Mouse (Mus musculus) myocyte (in vitro differentiated cells): ENCODE results near the gene Ndc1. TPM values are rescaled to one million over a fixed set of nuclear protein-coding genes. Genes with fewer than 3 reads are reported as not detected.

Experiments used
- H3K27me3 ChIP-seq: one replicate; pipeline ENCODE4 v1.6.1; 2011; ENCODE audit not compliant: control insufficient read depth, insufficient read depth, insufficient read length
- H3K36me3 ChIP-seq: one replicate; pipeline ENCODE4 v1.6.1; 2011; ENCODE audit not compliant: control insufficient read depth, insufficient read depth
- H3K4me2 ChIP-seq: one replicate; pipeline ENCODE4 v1.6.1; 2011; ENCODE audit warnings: low read depth, control low read depth
- H3K4me3 ChIP-seq: one replicate; pipeline ENCODE4 v1.5.1; 2011; ENCODE audit warnings: mild to moderate bottlenecking, control low read depth, moderate library complexity
- H3K79me2 ChIP-seq: one replicate; pipeline ENCODE4 v1.6.1; 2011; ENCODE audit not compliant: control insufficient read depth, insufficient read depth
- H3ac ChIP-seq: one replicate; pipeline ENCODE4 v1.6.1; 2011; ENCODE audit not compliant: control insufficient read depth, insufficient read length
- CEBPB ChIP-seq: IDR thresholded peaks from 2 replicates; pipeline ENCODE4 v1.6.1; 2011; ENCODE audit warnings: mild to moderate bottlenecking, moderate library complexity; ENCODE audit not compliant: poor library complexity, insufficient read depth, severe bottlenecking
- E2F4 ChIP-seq: IDR thresholded peaks from one replicate; pipeline ENCODE4 v1.6.1; 2011; ENCODE audit warnings: mild to moderate bottlenecking, control low read depth, moderate library complexity; ENCODE audit not compliant: insufficient read depth
- MAX ChIP-seq: IDR thresholded peaks from one replicate; pipeline ENCODE4 v1.6.1; 2011; ENCODE audit warnings: low read depth, mild to moderate bottlenecking, control low read depth
- MYOD1 ChIP-seq, 3 experiments: IDR thresholded peaks; one replicate each; pipeline ENCODE4 v1.6.1; 2011; ENCODE audit warnings: control low read depth in 2 of 3, low read depth in 2 of 3, mild to moderate bottlenecking in 2 of 3, moderate library complexity in 1 of 3; ENCODE audit not compliant: insufficient read length in 2 of 3, control insufficient read depth in 1 of 3
- MYOG ChIP-seq, 3 experiments: IDR thresholded peaks; one replicate each; pipeline ENCODE4 v1.6.1; 2011; ENCODE audit warnings: control low read depth in 2 of 3, low read depth in 2 of 3, mild to moderate bottlenecking in 2 of 3; ENCODE audit not compliant: insufficient read length in 2 of 3, control insufficient read depth in 1 of 3, insufficient read depth in 1 of 3
- POLR2A ChIP-seq: IDR thresholded peaks from one replicate; pipeline ENCODE4 v1.6.1; 2011; ENCODE audit warnings: low read depth, mild to moderate bottlenecking, control low read depth, moderate library complexity; ENCODE audit not compliant: insufficient read length
- POLR2AphosphoS2 ChIP-seq: IDR thresholded peaks from one replicate; pipeline ENCODE4 v1.6.1; 2011; ENCODE audit warnings: low read depth, control low read depth; ENCODE audit not compliant: insufficient read length
- REST ChIP-seq: IDR thresholded peaks from one replicate; pipeline ENCODE4 v1.6.1; 2011; ENCODE audit warnings: mild to moderate bottlenecking, control low read depth, moderate library complexity; ENCODE audit not compliant: insufficient read depth, insufficient read length
- SRF ChIP-seq: IDR thresholded peaks from one replicate; pipeline ENCODE4 v1.6.1; 2011; ENCODE audit warnings: low read depth; ENCODE audit not compliant: control insufficient read depth, insufficient read length
- TCF12 ChIP-seq: IDR thresholded peaks from one replicate; pipeline ENCODE4 v1.6.1; 2011; ENCODE audit warnings: mild to moderate bottlenecking, control low read depth; ENCODE audit not compliant: poor library complexity, insufficient read depth, severe bottlenecking
- TCF3 ChIP-seq: IDR thresholded peaks from one replicate; pipeline ENCODE4 v1.6.1; 2011; ENCODE audit warnings: low read depth, control low read depth; ENCODE audit not compliant: insufficient read length
- USF1 ChIP-seq: IDR thresholded peaks from one replicate; pipeline ENCODE4 v1.6.1; 2011; ENCODE audit warnings: low read depth, mild to moderate bottlenecking, control low read depth, moderate library complexity
- polyA plus RNA-seq: library from polyadenylated mRNA; unstranded; fragments of >200 nt; fragmentation: generic; extraction: Trizol; gene quantifications from one replicate; pipeline ENCODE4 v1.2.1, GENCODE M21; 2012; ENCODE audit warnings: missing spikeins

Gene Ndc1
- polyA plus RNA-seq, 1 experiment, result 10.9 TPM

DNA sequence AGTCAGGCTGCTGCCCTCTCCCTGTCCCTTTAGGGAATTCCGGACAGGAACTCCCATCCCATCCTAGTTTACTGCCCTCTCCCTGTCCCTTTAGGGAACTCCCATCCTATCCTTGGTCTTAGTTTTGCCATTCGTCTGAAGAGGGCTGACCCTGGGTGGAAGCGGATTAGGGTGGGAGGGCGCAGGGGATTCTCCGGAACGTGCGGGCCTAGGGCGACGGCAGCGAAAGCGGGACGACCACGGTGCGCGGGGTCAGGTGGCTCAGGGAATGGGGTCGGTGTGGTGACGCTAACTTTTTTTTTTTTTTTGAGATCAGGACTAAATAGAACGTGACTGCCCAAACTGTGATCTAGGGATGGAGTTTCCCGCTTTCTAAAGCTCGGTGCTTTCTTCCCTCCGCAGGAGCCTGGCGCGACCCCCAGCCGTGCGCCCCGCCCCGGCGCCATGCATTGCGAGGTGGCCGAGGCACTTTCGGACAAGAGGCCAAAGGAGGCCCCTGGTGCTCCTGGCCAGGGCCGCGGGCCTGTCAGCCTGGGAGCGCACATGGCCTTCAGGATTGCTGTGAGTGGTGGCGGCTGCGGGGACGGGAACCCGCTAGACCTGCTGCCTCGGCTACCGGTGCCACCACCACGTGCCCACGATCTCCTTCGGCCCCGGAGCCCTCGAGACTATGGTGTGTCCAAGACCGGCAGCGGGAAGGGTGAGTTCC lies 67.8 kb downstream of the Ndc1 start:
- no peak for TF ChIP-seq USF1
- no peak for TF ChIP-seq REST
- no peak for TF ChIP-seq SRF
- no peak for TF ChIP-seq CEBPB
- TF ChIP-seq POLR2AphosphoS2, result no peak
- TF ChIP-seq TCF12, result no peak
- no peak for TF ChIP-seq E2F4
- no peak for TF ChIP-seq TCF3
- no peak for TF ChIP-seq POLR2A
- TF ChIP-seq MAX, result no peak
- no peak for TF ChIP-seq MYOD1 (IDR thresholded peaks at IDR 0.05; ENCODE audit: control insufficient read depth in 1 of 3, insufficient read length in 2 of 3, low read depth in 2 of 3)
- no peak for TF ChIP-seq MYOG (IDR thresholded peaks at IDR 0.05; ENCODE audit: control insufficient read depth in 1 of 3, insufficient read depth in 1 of 3, insufficient read length in 2 of 3, low read depth in 2 of 3)
- no peaks in the 10 kb centered on the region for H3K79me2 ChIP-seq
- H3K27me3 ChIP-seq, result peaks cover 31% of the 10 kb centered on the region
- H3ac ChIP-seq, result peak overlapping the region; percentile 12
- peak overlapping the region; percentile 91 for H3K4me2 ChIP-seq
- H3K36me3 ChIP-seq, result no peaks in the 10 kb centered on the region
- H3K4me3 ChIP-seq, result no peak overlapping the region

DNA sequence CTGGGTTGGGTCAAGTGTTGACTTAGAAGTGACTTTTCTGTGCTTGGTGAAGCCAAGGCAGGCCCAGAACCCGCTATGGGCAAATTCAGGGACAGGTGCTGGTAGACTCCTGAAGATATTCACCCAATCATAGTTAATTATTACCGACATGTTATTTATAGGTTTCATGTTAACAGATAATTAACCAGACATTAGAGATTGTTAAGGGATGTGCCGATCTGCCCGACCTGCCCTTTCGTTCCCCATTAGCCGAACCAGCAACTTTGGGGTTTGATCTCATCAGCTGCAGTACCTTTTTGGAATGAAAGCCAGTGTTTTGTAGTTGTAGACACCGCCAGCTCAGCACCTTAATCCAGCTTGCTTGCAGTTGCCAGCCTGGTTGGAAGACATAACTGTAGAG lies 68.9 kb downstream of the Ndc1 start:
- Histone ChIP-seq H3K27me3 (peaks cover 31% of the 10 kb centered on the region), H3K79me2 (no peaks in the 10 kb centered on the region), H3ac (no peak overlapping the region), H3K4me2 (no peak overlapping the region), H3K36me3 (no peaks in the 10 kb centered on the region), H3K4me3 (no peak overlapping the region)
- no peak for TF ChIP-seq USF1

DNA sequence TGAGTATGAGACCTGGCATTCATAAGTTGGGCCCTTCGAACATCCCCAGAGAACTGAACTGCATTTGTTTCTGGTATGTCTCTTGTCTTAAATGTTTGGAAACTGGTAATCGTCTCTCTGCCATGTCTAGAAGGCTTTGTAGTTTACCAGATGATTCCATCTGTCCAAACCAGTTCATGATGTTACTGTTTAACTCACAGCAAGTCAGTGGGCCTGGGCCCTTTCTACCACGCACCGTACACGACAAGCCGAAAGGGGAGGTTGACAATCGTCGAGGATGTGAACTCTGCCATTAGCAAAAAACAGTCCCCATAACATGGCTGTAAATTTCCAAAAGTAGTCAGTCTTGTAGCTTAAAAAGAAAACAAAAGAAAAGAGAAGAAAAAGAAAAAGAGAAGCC lies 71.2 kb downstream of the Ndc1 start:
- peaks cover 22% of the 10 kb centered on the region for H3K27me3 ChIP-seq
- TF ChIP-seq POLR2A (no peak), POLR2AphosphoS2 (no peak), TCF3 (no peak), CEBPB (no peak), REST (no peak), MAX (no peak)
- H3K4me3 ChIP-seq, result no peak overlapping the region
- no peaks in the 10 kb centered on the region for H3K36me3 ChIP-seq
- no peak overlapping the region for H3K4me2 ChIP-seq
- H3ac ChIP-seq, result no peak overlapping the region
- no peaks in the 10 kb centered on the region for H3K79me2 ChIP-seq

DNA sequence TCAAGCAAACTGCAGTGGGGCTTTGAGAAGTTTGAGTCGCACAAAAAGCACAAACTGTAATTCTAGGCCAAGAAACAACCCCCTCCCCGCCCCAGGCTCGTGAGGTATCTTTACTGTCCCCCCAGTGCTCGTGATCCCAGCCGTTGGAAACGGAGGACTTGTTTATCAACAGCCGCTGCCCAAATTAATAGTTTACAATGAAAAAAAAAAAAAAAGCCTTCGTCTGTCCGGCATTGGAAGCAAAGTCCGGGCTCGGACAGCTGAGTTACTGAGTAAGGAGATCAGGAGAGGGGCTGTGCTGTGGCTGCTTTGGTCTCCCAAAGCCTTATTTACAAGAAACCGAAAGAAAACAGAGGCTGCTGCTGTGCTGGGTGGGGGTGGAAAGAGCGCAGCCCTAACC lies 72.7 kb downstream of the Ndc1 start:
- H3K4me2 ChIP-seq, result no peak overlapping the region
- H3K79me2 ChIP-seq, result no peaks in the 10 kb centered on the region
- H3K27me3 ChIP-seq, result peaks cover 21% of the 10 kb centered on the region
- no peaks in the 10 kb centered on the region for H3K36me3 ChIP-seq
- H3K4me3 ChIP-seq, result no peak overlapping the region
- TF ChIP-seq MAX, result no peak
- no peak for TF ChIP-seq POLR2AphosphoS2
- TF ChIP-seq CEBPB, result no peak
- TF ChIP-seq MYOD1 (IDR thresholded peaks at IDR 0.05; ENCODE audit: control insufficient read depth in 1 of 3, insufficient read length in 2 of 3, low read depth in 2 of 3), result no peak
- no peak for TF ChIP-seq POLR2A
- TF ChIP-seq MYOG (IDR thresholded peaks at IDR 0.05; ENCODE audit: control insufficient read depth in 1 of 3, insufficient read depth in 1 of 3, insufficient read length in 2 of 3, low read depth in 2 of 3), result no peak
- no peak for TF ChIP-seq SRF
- H3ac ChIP-seq, result no peak overlapping the region

DNA sequence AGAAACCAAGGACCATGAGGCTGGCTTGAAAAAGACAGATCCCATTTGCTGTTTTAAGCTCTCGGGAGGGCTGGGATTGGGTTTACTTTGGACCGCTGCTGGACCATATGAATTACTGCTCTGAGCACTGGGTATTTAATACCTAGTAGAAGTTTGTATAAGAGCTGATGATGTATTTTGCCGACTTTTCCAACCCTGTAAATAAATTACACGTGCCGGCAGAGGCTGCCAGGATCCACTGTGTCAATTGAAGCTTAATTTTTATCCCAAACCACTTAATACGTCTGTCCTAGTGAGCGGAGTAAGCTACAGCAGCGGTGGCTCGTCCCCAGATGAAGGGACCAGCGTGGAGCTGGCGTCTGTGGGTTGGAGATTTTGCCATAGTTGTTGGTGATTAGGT lies 74.7 kb downstream of the Ndc1 start:
- Histone ChIP-seq H3K79me2 (no peaks in the 10 kb centered on the region), H3ac (no peak overlapping the region), H3K36me3 (no peaks in the 10 kb centered on the region), H3K27me3 (peaks cover 15% of the 10 kb centered on the region), H3K4me3 (no peak overlapping the region), H3K4me2 (no peak overlapping the region)
- TF ChIP-seq CEBPB (no peak), POLR2A (no peak), MYOG (IDR thresholded peaks at IDR 0.05; ENCODE audit: control insufficient read depth in 1 of 3, insufficient read depth in 1 of 3, insufficient read length in 2 of 3, low read depth in 2 of 3) (no peak), MAX (no peak), TCF12 (no peak), E2F4 (no peak), REST (no peak), SRF (no peak), MYOD1 (IDR thresholded peaks at IDR 0.05; ENCODE audit: control insufficient read depth in 1 of 3, insufficient read length in 2 of 3, low read depth in 2 of 3) (no peak), TCF3 (no peak), USF1 (no peak), POLR2AphosphoS2 (no peak)
